Mouse (Mus musculus): ENCODE measurements around the gene Phf21a.

The Phf21a gene

GRCm38 (mm10) chr2:92092817-92093216, at the start of gene Phf21a:
TSS of gene Phf21a (plus strand) at chr2:92093117.
- in situ Hi-C loops (cut with MseI, MboI) = no loop called here

GRCm38 (mm10) chr2:92043285-92043684, 49.6 kb upstream of the Phf21a start:
- in situ Hi-C loops (cut with MseI, MboI) = no loop called here

- in situ Hi-C loops (cut with MseI, MboI) = no loop called here
Observed at GRCm38 (mm10) chr2:92047601-92048000, 45.3 kb upstream of the Phf21a start.

GRCm38 (mm10) chr2:92048034-92048690, 44.8 kb upstream of the Phf21a start:
- in situ Hi-C loops (cut with MseI, MboI) = no loop called here

- in situ Hi-C loops (cut with MseI, MboI) = no loop called here
Observed at GRCm38 (mm10) chr2:92052188-92052587, 40.7 kb upstream of the Phf21a start.

GRCm38 (mm10) chr2:92052754-92053153, 40.2 kb upstream of the Phf21a start:
- in situ Hi-C loops (cut with MseI, MboI) = no loop called here

- in situ Hi-C loops (cut with MseI, MboI) = loop anchor here (5.0 kb wide), 1 partner anchor 68 kb away; no protein-coding TSS in a partner anchor
Observed at GRCm38 (mm10) chr2:92055101-92055813, 37.7 kb upstream of the Phf21a start.

GRCm38 (mm10) chr2:92055831-92056236, 37.1 kb upstream of the Phf21a start:
- in situ Hi-C loops (cut with MseI, MboI) = loop anchor here (5.0 kb wide), 1 partner anchor 69 kb away; no protein-coding TSS in a partner anchor

GRCm38 (mm10) chr2:92056760-92057159, 36.2 kb upstream of the Phf21a start:
- in situ Hi-C loops (cut with MseI, MboI) = loop anchor here (5.0 kb wide), 1 partner anchor 69 kb away; no protein-coding TSS in a partner anchor

GRCm38 (mm10) chr2:92058469-92058868, 34.4 kb upstream of the Phf21a start:
- in situ Hi-C loops (cut with MseI, MboI) = loop anchor here (5.0 kb wide), 1 partner anchor 71 kb away; no protein-coding TSS in a partner anchor

- in situ Hi-C loops (cut with MseI, MboI) = loop anchor here (5.0 kb wide), 1 partner anchor 72 kb away; no protein-coding TSS in a partner anchor
Observed at GRCm38 (mm10) chr2:92058936-92059335, 34.0 kb upstream of the Phf21a start.

- in situ Hi-C loops (cut with MseI, MboI) = loop anchor here (5.0 kb wide), 1 partner anchor 72 kb away; no protein-coding TSS in a partner anchor
Observed at GRCm38 (mm10) chr2:92059481-92060220, 33.3 kb upstream of the Phf21a start.

GRCm38 (mm10) chr2:92060291-92060690, 32.6 kb upstream of the Phf21a start:
- in situ Hi-C loops (cut with MseI, MboI) = no loop called here

- in situ Hi-C loops (cut with MseI, MboI) = no loop called here
Observed at GRCm38 (mm10) chr2:92061337-92061736, 31.6 kb upstream of the Phf21a start.

- in situ Hi-C loops (cut with MseI, MboI) = no loop called here
Observed at GRCm38 (mm10) chr2:92063106-92063505, 29.8 kb upstream of the Phf21a start.

GRCm38 (mm10) chr2:92065269-92065888, 27.5 kb upstream of the Phf21a start:
- in situ Hi-C loops (cut with MseI, MboI) = no loop called here

GRCm38 (mm10) chr2:92065938-92066337, 27.0 kb upstream of the Phf21a start:
- in situ Hi-C loops (cut with MseI, MboI) = no loop called here

GRCm38 (mm10) chr2:92066899-92067298, 26.0 kb upstream of the Phf21a start:
- in situ Hi-C loops (cut with MseI, MboI) = no loop called here

- in situ Hi-C loops (cut with MseI, MboI) = no loop called here
Observed at GRCm38 (mm10) chr2:92067600-92067999, 25.3 kb upstream of the Phf21a start.

- in situ Hi-C loops (cut with MseI, MboI) = no loop called here
Observed at GRCm38 (mm10) chr2:92069630-92070029, 23.3 kb upstream of the Phf21a start.

- in situ Hi-C loops (cut with MseI, MboI) = no loop called here
Observed at GRCm38 (mm10) chr2:92071143-92071542, 21.8 kb upstream of the Phf21a start.
